Mouse (Mus musculus): ENCODE results near the gene Gm20683. TPM values are rescaled to one million over a fixed set of nuclear protein-coding genes. Genes with fewer than 3 reads are reported as not detected.

The Gm20683 gene
- 1 to 10 TPM; 1.3 to 1.8 TPM for total RNA-seq (2023)

GRCm38 (mm10) chr17:25841117-25841880 lies at the start of gene Gm20683:
Gene Gm20683, minus strand, starts transcription at chr17:25841763.

GRCm38 (mm10) chr17:25880196-25880910 lies 38.8 kb upstream of the Gm20683 start, which contains the start of gene Wfikkn1:
Gene Wfikkn1, minus strand, starts transcription at chr17:25880858.

GRCm38 (mm10) chr17:25874721-25875170 lies 33.2 kb upstream of the Gm20683 start, which contains the start of gene Mettl26:
Gene Mettl26, plus strand, starts transcription at chr17:25875074.

GRCm38 (mm10) chr17:25868601-25869191 lies 27.1 kb upstream of the Gm20683 start, which contains the start of gene Mcrip2:
Gene Mcrip2, minus strand, starts transcription at chr17:25868764.

GRCm38 (mm10) chr17:25860832-25861703 lies 19.5 kb upstream of the Gm20683 start, which contains the start of gene Wdr90:
Gene Wdr90, minus strand, starts transcription at chr17:25861501.

GRCm38 (mm10) chr17:25844396-25844901 lies 2.9 kb upstream of the Gm20683 start, which contains the start of gene Rhot2:
Gene Rhot2, minus strand, starts transcription at chr17:25844851.

GRCm38 (mm10) chr17:25837076-25837410 lies 4.5 kb downstream of the Gm20683 start, which contains the start of gene Rhbdl1:
Gene Rhbdl1, minus strand, starts transcription at chr17:25837295.

GRCm38 (mm10) chr17:25833291-25833663 lies 8.3 kb downstream of the Gm20683 start, which contains the start of gene Stub1:
Gene Stub1, minus strand, starts transcription at chr17:25833404.

GRCm38 (mm10) chr17:25828712-25829557 lies 12.6 kb downstream of the Gm20683 start, which contains the start of gene Jmjd8:
Gene Jmjd8, plus strand, starts transcription at chr17:25828867.

GRCm38 (mm10) chr17:25823452-25823851 lies 18.1 kb downstream of the Gm20683 start, which contains the start of gene Wdr24:
Gene Wdr24, plus strand, starts transcription at chr17:25823627.

GRCm38 (mm10) chr17:25808789-25809605 lies 32.6 kb downstream of the Gm20683 start, which contains the start of gene Fbxl16:
Gene Fbxl16, plus strand, starts transcription at chr17:25809085.

GRCm38 (mm10) chr17:25796951-25797369 lies 44.6 kb downstream of the Gm20683 start, which contains the start of gene Metrn:
Gene Metrn, minus strand, starts transcription at chr17:25797136.

GRCm38 (mm10) chr17:25795609-25796092 lies 45.9 kb downstream of the Gm20683 start, which contains the start of gene AC134908.4:
Gene AC134908.4, minus strand, starts transcription at chr17:25795659.

GRCm38 (mm10) chr17:25792615-25793014 lies 48.9 kb downstream of the Gm20683 start, which contains the start of gene Fam173a:
Gene Fam173a, minus strand, starts transcription at chr17:25792901.

GRCm38 (mm10) chr17:25786280-25786679 lies 55.3 kb downstream of the Gm20683 start, which contains the start of gene Ccdc78:
Gene Ccdc78, plus strand, starts transcription at chr17:25786580.

GRCm38 (mm10) chr17:25785281-25785745 lies 56.2 kb downstream of the Gm20683 start, which contains the start of gene Haghl:
Gene Haghl, minus strand, starts transcription at chr17:25785673.

